Mouse (Mus musculus) spleen, postnatal 36 days (tissue): ENCODE measurements around the gene Olfr952.

Source experiments
- DNase-seq, 2 experiments: peaks; one replicate each; pipeline ENCODE4 v3.0.0; 2022; ENCODE audit warnings: low spot score in 2 of 2, mixed read lengths in 1 of 2

Gene Olfr952

GRCm38 (mm10) chr9:39427048-39427447 is at the start of gene Olfr952:
Olfr952 (minus strand) TSS chr9:39427148.
- DNase-seq, result no peak

GRCm38 (mm10) chr9:39471844-39472243 is 44.9 kb upstream of the Olfr952 start, which contains the start of gene Olfr955:
Olfr955 (minus strand) TSS chr9:39471944.
- no peak for DNase-seq

GRCm38 (mm10) chr9:39456401-39456800 is 29.5 kb upstream of the Olfr952 start, which contains the start of gene Olfr954:
Olfr954 (plus strand) TSS chr9:39456701.
- no peak for DNase-seq

GRCm38 (mm10) chr9:39387110-39387509 is 39.8 kb downstream of the Olfr952 start, which contains the start of gene Olfr951:
Olfr951 (plus strand) TSS chr9:39387410.
- DNase-seq, result no peak
